Mouse (Mus musculus): Measurements from ENCODE around the gene Tas2r126. TPM values are rescaled to one million over a fixed set of nuclear protein-coding genes. Genes with fewer than 3 reads are reported as not detected.

Gene Tas2r126
- polyA plus RNA-seq (2016; fragmentation: Nextera tagmentation; extraction: Ambion mirVana) = not detected in 2 replicates

- H3K4me1 ChIP-seq = no peaks in the 10 kb centered on the region
- no peak for DNase-seq (ENCODE audit: low spot score)
- no peaks in the 10 kb centered on the region for H3K36me3 ChIP-seq (replicated peaks)
- H3K9me3 ChIP-seq = no peaks in the 10 kb centered on the region
- H3K27ac ChIP-seq (replicated peaks) = no peak within 1 kb of the TSS
- 83% methylated on average over 6 of the region's 6 CpGs for WGBS
- no peak within 1 kb of the TSS for H3K4me3 ChIP-seq
- no peaks in the 10 kb centered on the region for H3K27me3 ChIP-seq (replicated peaks; ENCODE audit: low read depth, poor library complexity, severe bottlenecking)
These were observed at the start of gene Tas2r126 for GRCm38 (mm10) chr6:42434446-42434845. TSS of gene Tas2r126 (plus strand) at chr6:42434535.

- no peaks in the 10 kb centered on the region for H3K27me3 ChIP-seq (replicated peaks; ENCODE audit: low read depth, poor library complexity, severe bottlenecking)
- 84% methylated on average over 4 of the region's 4 CpGs for WGBS
- no peaks in the 10 kb centered on the region for H3K36me3 ChIP-seq (replicated peaks)
- no peak overlapping the region for H3K27ac ChIP-seq (replicated peaks)
- peaks cover 10% of the 10 kb centered on the region for H3K4me1 ChIP-seq
- no peak for DNase-seq (ENCODE audit: low spot score)
- H3K9me3 ChIP-seq = no peaks in the 10 kb centered on the region
- no peak overlapping the region for H3K4me3 ChIP-seq
These were observed 48.7 kb upstream of the Tas2r126 start for GRCm38 (mm10) chr6:42385635-42386034.

GRCm38 (mm10) chr6:42391796-42392330 is 42.5 kb upstream of the Tas2r126 start:
- Histone ChIP-seq H3K4me3 (no peak overlapping the region), H3K36me3 (replicated peaks) (no peaks in the 10 kb centered on the region), H3K4me1 (no peaks in the 10 kb centered on the region), H3K9me3 (no peaks in the 10 kb centered on the region), H3K27me3 (replicated peaks; ENCODE audit: low read depth, poor library complexity, severe bottlenecking) (no peaks in the 10 kb centered on the region), H3K27ac (replicated peaks) (no peak overlapping the region)
- WGBS = 60% methylated on average over 2 of the region's 2 CpGs
- DNase-seq (ENCODE audit: low spot score) = no peak

GRCm38 (mm10) chr6:42395960-42396809 is 38.1 kb upstream of the Tas2r126 start:
- DNase-seq (ENCODE audit: low spot score) = no peak
- Histone ChIP-seq H3K27me3 (replicated peaks; ENCODE audit: low read depth, poor library complexity, severe bottlenecking) (no peaks in the 10 kb centered on the region), H3K27ac (replicated peaks) (no peak overlapping the region), H3K9me3 (no peaks in the 10 kb centered on the region), H3K4me1 (no peaks in the 10 kb centered on the region), H3K36me3 (replicated peaks) (no peaks in the 10 kb centered on the region), H3K4me3 (no peak overlapping the region)
- 82% methylated on average over 9 of the region's 9 CpGs for WGBS

- WGBS = 78% methylated on average over 3 of the region's 3 CpGs
- Histone ChIP-seq H3K27ac (replicated peaks) (no peak overlapping the region), H3K4me3 (no peak overlapping the region), H3K36me3 (replicated peaks) (no peaks in the 10 kb centered on the region), H3K9me3 (no peaks in the 10 kb centered on the region), H3K4me1 (no peaks in the 10 kb centered on the region), H3K27me3 (replicated peaks; ENCODE audit: low read depth, poor library complexity, severe bottlenecking) (no peaks in the 10 kb centered on the region)
- no peak for DNase-seq (ENCODE audit: low spot score)
These were observed 37.2 kb upstream of the Tas2r126 start for GRCm38 (mm10) chr6:42397041-42397657.

- H3K27me3 ChIP-seq (replicated peaks; ENCODE audit: low read depth, poor library complexity, severe bottlenecking) = no peaks in the 10 kb centered on the region
- no peak for DNase-seq (ENCODE audit: low spot score)
- H3K4me3 ChIP-seq = no peak overlapping the region
- no peaks in the 10 kb centered on the region for H3K9me3 ChIP-seq
- WGBS = 90% methylated on average over 3 of the region's 3 CpGs
- H3K27ac ChIP-seq (replicated peaks) = no peak overlapping the region
- no peaks in the 10 kb centered on the region for H3K36me3 ChIP-seq (replicated peaks)
- no peaks in the 10 kb centered on the region for H3K4me1 ChIP-seq
These were observed 36.0 kb upstream of the Tas2r126 start for GRCm38 (mm10) chr6:42398285-42398684.

- Histone ChIP-seq H3K36me3 (replicated peaks) (no peaks in the 10 kb centered on the region), H3K4me1 (no peaks in the 10 kb centered on the region), H3K9me3 (no peaks in the 10 kb centered on the region), H3K4me3 (no peak overlapping the region), H3K27me3 (replicated peaks; ENCODE audit: low read depth, poor library complexity, severe bottlenecking) (no peaks in the 10 kb centered on the region), H3K27ac (replicated peaks) (no peak overlapping the region)
- DNase-seq (ENCODE audit: low spot score) = no peak
- WGBS = 96% methylated on average over 1 of the region's 1 CpGs
These were observed 35.3 kb upstream of the Tas2r126 start for GRCm38 (mm10) chr6:42398998-42399397.

- no peaks in the 10 kb centered on the region for H3K27me3 ChIP-seq (replicated peaks; ENCODE audit: low read depth, poor library complexity, severe bottlenecking)
- H3K4me3 ChIP-seq = no peak within 1 kb of the TSS
- no peak within 1 kb of the TSS for H3K27ac ChIP-seq (replicated peaks)
- no peaks in the 10 kb centered on the region for H3K36me3 ChIP-seq (replicated peaks)
- H3K4me1 ChIP-seq = no peaks in the 10 kb centered on the region
- H3K9me3 ChIP-seq = no peaks in the 10 kb centered on the region
- WGBS = 89% methylated on average over 1 of the region's 1 CpGs
- DNase-seq (ENCODE audit: low spot score) = no peak
These were observed 34.4 kb upstream of the Tas2r126 start, which contains the start of gene Tas2r143 for GRCm38 (mm10) chr6:42399938-42400337. TSS of gene Tas2r143 (plus strand) at chr6:42400238.

- H3K4me1 ChIP-seq = 0 out of 2 replicates have a peak, but pooled peaks cover 7% of the 10 kb centered on the region
- WGBS = 93% methylated on average over 2 of the region's 2 CpGs
- H3K9me3 ChIP-seq = no peaks in the 10 kb centered on the region
- H3K36me3 ChIP-seq (replicated peaks) = no peaks in the 10 kb centered on the region
- no peaks in the 10 kb centered on the region for H3K27me3 ChIP-seq (replicated peaks; ENCODE audit: low read depth, poor library complexity, severe bottlenecking)
- H3K4me3 ChIP-seq = no peak within 1 kb of the TSS
- no peak for DNase-seq (ENCODE audit: low spot score)
- no peak within 1 kb of the TSS for H3K27ac ChIP-seq (replicated peaks)
These were observed 29.2 kb upstream of the Tas2r126 start, which contains the start of gene Tas2r135 for GRCm38 (mm10) chr6:42405134-42405533. TSS of gene Tas2r135 (plus strand) at chr6:42405434.

- Histone ChIP-seq H3K27ac (replicated peaks) (no peak overlapping the region), H3K4me3 (no peak overlapping the region), H3K27me3 (replicated peaks; ENCODE audit: low read depth, poor library complexity, severe bottlenecking) (no peaks in the 10 kb centered on the region), H3K36me3 (replicated peaks) (no peaks in the 10 kb centered on the region), H3K9me3 (no peaks in the 10 kb centered on the region), H3K4me1 (no peaks in the 10 kb centered on the region)
- DNase-seq (ENCODE audit: low spot score) = no peak
- 97% methylated on average over 2 of the region's 2 CpGs for WGBS
These were observed 14.9 kb upstream of the Tas2r126 start for GRCm38 (mm10) chr6:42419443-42419842.

GRCm38 (mm10) chr6:42421439-42421838 is 12.9 kb upstream of the Tas2r126 start:
- H3K4me1 ChIP-seq = no peaks in the 10 kb centered on the region
- WGBS = 71% methylated on average over 2 of the region's 2 CpGs

GRCm38 (mm10) chr6:42424472-42424871 is 9.9 kb upstream of the Tas2r126 start:
- Histone ChIP-seq H3K4me3 (no peak overlapping the region), H3K4me1 (no peaks in the 10 kb centered on the region), H3K27ac (replicated peaks) (no peak overlapping the region), H3K27me3 (replicated peaks; ENCODE audit: low read depth, poor library complexity, severe bottlenecking) (no peaks in the 10 kb centered on the region), H3K36me3 (replicated peaks) (no peaks in the 10 kb centered on the region), H3K9me3 (no peaks in the 10 kb centered on the region)
- DNase-seq (ENCODE audit: low spot score) = no peak
- WGBS = 88% methylated on average over 3 of the region's 3 CpGs

More at GRCm38 (mm10) chr6:42421439-42421838, 12.9 kb upstream of the Tas2r126 start:
- H3K36me3 ChIP-seq (replicated peaks) = no peaks in the 10 kb centered on the region
- no peaks in the 10 kb centered on the region for H3K9me3 ChIP-seq
- no peaks in the 10 kb centered on the region for H3K27me3 ChIP-seq (replicated peaks; ENCODE audit: low read depth, poor library complexity, severe bottlenecking)
- DNase-seq (ENCODE audit: low spot score) = no peak
- H3K4me3 ChIP-seq = no peak overlapping the region
- H3K27ac ChIP-seq (replicated peaks) = no peak overlapping the region

Measured in embryonic facial prominence, embryonic 10.5 days (tissue).